Mouse (Mus musculus): ENCODE results near the gene Herpud1. TPM values are rescaled to one million over a fixed set of nuclear protein-coding genes. Genes with fewer than 3 reads are reported as not detected.

Herpud1 gene
- polyA plus RNA-seq, 1 experiment from 2014 or later = 57.3 TPM

GRCm38 (mm10) chr8:94428420-94428819 lies 42.2 kb downstream of the Herpud1 start:
- WGBS = 86% methylated on average over 4 of the region's 4 CpGs
- no peaks in the 10 kb centered on the region for H3K36me3 ChIP-seq
- H3K27ac ChIP-seq = no peak overlapping the region
- peaks cover 13% of the 10 kb centered on the region for H3K27me3 ChIP-seq (ENCODE audit: insufficient read depth, poor library complexity, severe bottlenecking)
- H3K9me3 ChIP-seq = no peaks in the 10 kb centered on the region
- no peaks in the 10 kb centered on the region for H3K4me1 ChIP-seq (replicated peaks)
- DNase-seq (ENCODE audit: low spot score) = no peak
- H3K4me3 ChIP-seq = no peak overlapping the region

- Histone ChIP-seq H3K27ac (no peak overlapping the region), H3K4me3 (no peak overlapping the region), H3K4me1 (replicated peaks) (peaks cover 7% of the 10 kb centered on the region), H3K27me3 (ENCODE audit: insufficient read depth, poor library complexity, severe bottlenecking) (peaks cover 22% of the 10 kb centered on the region), H3K9me3 (no peaks in the 10 kb centered on the region), H3K36me3 (no peaks in the 10 kb centered on the region)
- no peak for DNase-seq (ENCODE audit: low spot score)
- 86% methylated on average over 7 of the region's 7 CpGs for WGBS
Observed at GRCm38 (mm10) chr8:94429376-94429775, 43.1 kb downstream of the Herpud1 start.

- 70% methylated on average over 3 of the region's 3 CpGs for WGBS
- no peak for DNase-seq (ENCODE audit: low spot score)
Observed at GRCm38 (mm10) chr8:94432212-94432611, 46.0 kb downstream of the Herpud1 start.

GRCm38 (mm10) chr8:94433981-94434466 lies 47.8 kb downstream of the Herpud1 start, which contains the start of gene Nlrc5:
TSS of gene Nlrc5 (plus strand) at chr8:94434356.
- peaks cover 9% of the 10 kb centered on the region for H3K4me1 ChIP-seq (replicated peaks)
- H3K4me3 ChIP-seq = peak within 1 kb of the TSS; percentile 59
- DNase-seq (ENCODE audit: low spot score) = peak; percentile 47
- H3K36me3 ChIP-seq = no peaks in the 10 kb centered on the region
- 2% methylated on average over 29 of the region's 29 CpGs for WGBS
- peak within 1 kb of the TSS; percentile 13; the same call in 1 of the 2 replicates for H3K27ac ChIP-seq
- peaks cover 39% of the 10 kb centered on the region for H3K27me3 ChIP-seq (ENCODE audit: insufficient read depth, poor library complexity, severe bottlenecking)
- H3K9me3 ChIP-seq = no peaks in the 10 kb centered on the region

More at GRCm38 (mm10) chr8:94432212-94432611, 46.0 kb downstream of the Herpud1 start:
- no peaks in the 10 kb centered on the region for H3K9me3 ChIP-seq
- no peak overlapping the region for H3K27ac ChIP-seq
- peaks cover 9% of the 10 kb centered on the region for H3K4me1 ChIP-seq (replicated peaks)
- no peak overlapping the region for H3K4me3 ChIP-seq
- H3K36me3 ChIP-seq = no peaks in the 10 kb centered on the region
- peaks cover 39% of the 10 kb centered on the region for H3K27me3 ChIP-seq (ENCODE audit: insufficient read depth, poor library complexity, severe bottlenecking)

- no peak for DNase-seq (ENCODE audit: low spot score)
- H3K36me3 ChIP-seq = no peaks in the 10 kb centered on the region
- 82% methylated on average over 3 of the region's 3 CpGs for WGBS
- H3K4me1 ChIP-seq (replicated peaks) = peaks cover 9% of the 10 kb centered on the region
- H3K27ac ChIP-seq = no peak overlapping the region
- H3K9me3 ChIP-seq = no peaks in the 10 kb centered on the region
- H3K4me3 ChIP-seq = no peak overlapping the region
- peaks cover 39% of the 10 kb centered on the region for H3K27me3 ChIP-seq (ENCODE audit: insufficient read depth, poor library complexity, severe bottlenecking)
Observed at GRCm38 (mm10) chr8:94434958-94435357, 48.7 kb downstream of the Herpud1 start.

- H3K27me3 ChIP-seq (ENCODE audit: insufficient read depth, poor library complexity, severe bottlenecking) = peaks cover 39% of the 10 kb centered on the region
- H3K36me3 ChIP-seq = no peaks in the 10 kb centered on the region
- H3K4me1 ChIP-seq (replicated peaks) = peaks cover 9% of the 10 kb centered on the region
- H3K4me3 ChIP-seq = no peak overlapping the region
- H3K27ac ChIP-seq = no peak overlapping the region
- 91% methylated on average over 15 of the region's 15 CpGs for WGBS
- DNase-seq (ENCODE audit: low spot score) = no peak
- H3K9me3 ChIP-seq = no peaks in the 10 kb centered on the region
Observed at GRCm38 (mm10) chr8:94435397-94436111, 49.3 kb downstream of the Herpud1 start.

- no peak for DNase-seq (ENCODE audit: low spot score)
- Histone ChIP-seq H3K4me3 (no peak overlapping the region), H3K27ac (no peak overlapping the region), H3K36me3 (no peaks in the 10 kb centered on the region), H3K9me3 (no peaks in the 10 kb centered on the region), H3K27me3 (ENCODE audit: insufficient read depth, poor library complexity, severe bottlenecking) (peaks cover 39% of the 10 kb centered on the region), H3K4me1 (replicated peaks) (peaks cover 9% of the 10 kb centered on the region)
- 88% methylated on average over 5 of the region's 5 CpGs for WGBS
Observed at GRCm38 (mm10) chr8:94436112-94436572, 49.9 kb downstream of the Herpud1 start.

- H3K4me1 ChIP-seq (replicated peaks) = peaks cover 9% of the 10 kb centered on the region
- no peaks in the 10 kb centered on the region for H3K36me3 ChIP-seq
- H3K4me3 ChIP-seq = no peak overlapping the region
- H3K27me3 ChIP-seq (ENCODE audit: insufficient read depth, poor library complexity, severe bottlenecking) = peaks cover 39% of the 10 kb centered on the region
- 84% methylated on average over 3 of the region's 3 CpGs for WGBS
- no peak overlapping the region for H3K27ac ChIP-seq
- no peaks in the 10 kb centered on the region for H3K9me3 ChIP-seq
- DNase-seq (ENCODE audit: low spot score) = no peak
Observed at GRCm38 (mm10) chr8:94436900-94437299, 50.7 kb downstream of the Herpud1 start.

GRCm38 (mm10) chr8:94438659-94439058 lies 52.4 kb downstream of the Herpud1 start:
- Histone ChIP-seq H3K4me1 (replicated peaks) (peaks cover 9% of the 10 kb centered on the region), H3K9me3 (no peaks in the 10 kb centered on the region), H3K27me3 (ENCODE audit: insufficient read depth, poor library complexity, severe bottlenecking) (peaks cover 24% of the 10 kb centered on the region), H3K4me3 (no peak overlapping the region), H3K36me3 (no peaks in the 10 kb centered on the region), H3K27ac (no peak overlapping the region)
- 93% methylated on average over 5 of the region's 5 CpGs for WGBS
- DNase-seq (ENCODE audit: low spot score) = no peak

GRCm38 (mm10) chr8:94439691-94440090 lies 53.5 kb downstream of the Herpud1 start:
- no peak overlapping the region for H3K4me3 ChIP-seq
- no peak overlapping the region for H3K27ac ChIP-seq
- peaks cover 15% of the 10 kb centered on the region for H3K27me3 ChIP-seq (ENCODE audit: insufficient read depth, poor library complexity, severe bottlenecking)
- no peaks in the 10 kb centered on the region for H3K4me1 ChIP-seq (replicated peaks)
- no peak for DNase-seq (ENCODE audit: low spot score)
- H3K9me3 ChIP-seq = no peaks in the 10 kb centered on the region
- H3K36me3 ChIP-seq = no peaks in the 10 kb centered on the region

GRCm38 (mm10) chr8:94440389-94440788 lies 54.2 kb downstream of the Herpud1 start:
- Histone ChIP-seq H3K4me3 (no peak overlapping the region), H3K4me1 (replicated peaks) (no peaks in the 10 kb centered on the region), H3K36me3 (no peaks in the 10 kb centered on the region), H3K27ac (no peak overlapping the region), H3K9me3 (no peaks in the 10 kb centered on the region), H3K27me3 (ENCODE audit: insufficient read depth, poor library complexity, severe bottlenecking) (peaks cover 8% of the 10 kb centered on the region)
- 89% methylated on average over 1 of the region's 1 CpGs for WGBS
- DNase-seq (ENCODE audit: low spot score) = no peak

GRCm38 (mm10) chr8:94441686-94442085 lies 55.4 kb downstream of the Herpud1 start:
- DNase-seq (ENCODE audit: low spot score) = no peak
- WGBS = 91% methylated on average over 1 of the region's 1 CpGs
- H3K4me3 ChIP-seq = no peak overlapping the region
- H3K9me3 ChIP-seq = no peaks in the 10 kb centered on the region
- no peaks in the 10 kb centered on the region for H3K27me3 ChIP-seq (ENCODE audit: insufficient read depth, poor library complexity, severe bottlenecking)
- H3K4me1 ChIP-seq (replicated peaks) = no peaks in the 10 kb centered on the region
- H3K36me3 ChIP-seq = no peaks in the 10 kb centered on the region
- no peak overlapping the region for H3K27ac ChIP-seq

- H3K4me3 ChIP-seq = no peak overlapping the region
- no peaks in the 10 kb centered on the region for H3K9me3 ChIP-seq
- no peaks in the 10 kb centered on the region for H3K36me3 ChIP-seq
- 91% methylated on average over 3 of the region's 3 CpGs for WGBS
- no peak for DNase-seq (ENCODE audit: low spot score)
- H3K27me3 ChIP-seq (ENCODE audit: insufficient read depth, poor library complexity, severe bottlenecking) = no peaks in the 10 kb centered on the region
- H3K27ac ChIP-seq = no peak overlapping the region
- H3K4me1 ChIP-seq (replicated peaks) = 0 out of 2 replicates have a peak, but pooled peaks cover 3% of the 10 kb centered on the region
Observed at GRCm38 (mm10) chr8:94443153-94443552, 56.9 kb downstream of the Herpud1 start.
